Mouse (Mus musculus): ENCODE results near the gene Lysmd3.

Lysmd3 gene

GRCm38 (mm10) chr13:81657351-81658052 lies at the start of gene Lysmd3:
Gene Lysmd3, plus strand, starts transcription at chr13:81657663.
- no peak for TF ChIP-seq GATA4 (IDR thresholded peaks at IDR 0.05; ENCODE audit: insufficient replicate concordance, low read length)

DNA sequence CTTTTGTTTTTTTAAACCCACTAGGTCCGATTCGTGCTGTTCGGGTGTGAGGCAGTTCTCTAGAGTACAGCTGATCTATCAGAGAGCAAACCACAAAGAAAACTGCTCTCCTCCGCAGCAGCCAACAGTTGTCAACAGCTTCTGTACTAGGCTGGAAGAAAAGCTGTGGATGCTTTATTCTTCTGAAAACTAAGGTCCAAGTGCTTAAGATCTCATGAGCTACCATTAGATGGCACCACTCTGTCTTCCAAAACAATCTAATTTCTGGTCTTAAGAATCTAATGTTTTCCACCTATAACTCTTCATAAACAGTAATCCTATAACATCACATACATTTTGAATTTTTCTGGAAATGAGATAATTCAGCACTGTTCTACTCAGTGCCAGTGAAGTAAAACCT lies 47.1 kb upstream of the Lysmd3 start:
- no peak for TF ChIP-seq GATA4 (IDR thresholded peaks at IDR 0.05; ENCODE audit: insufficient replicate concordance, low read length)

GRCm38 (mm10) chr13:81628631-81629190 lies 28.8 kb upstream of the Lysmd3 start:
- no peak for TF ChIP-seq GATA4 (IDR thresholded peaks at IDR 0.05; ENCODE audit: insufficient replicate concordance, low read length)

DNA sequence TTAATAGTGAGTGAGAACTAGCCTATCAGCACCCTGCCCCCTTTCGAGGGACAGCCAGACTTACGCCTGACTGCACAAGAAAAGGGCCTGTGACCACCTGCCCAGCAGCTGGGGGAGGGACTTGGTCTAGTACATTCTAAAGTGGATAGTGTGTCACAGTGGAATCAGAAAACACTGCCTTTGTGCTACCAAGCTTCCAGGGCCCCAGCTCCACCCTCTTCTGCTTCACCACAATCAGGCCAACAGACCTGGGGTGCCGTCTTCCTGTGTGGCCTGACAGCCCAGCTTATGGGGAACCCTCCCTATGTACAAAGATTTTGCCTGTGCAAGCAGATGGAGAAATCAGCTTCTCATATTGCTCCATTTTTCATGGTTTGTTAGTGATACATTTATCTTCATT lies 28.1 kb upstream of the Lysmd3 start:
- TF ChIP-seq GATA4 (IDR thresholded peaks at IDR 0.05; ENCODE audit: insufficient replicate concordance, low read length): no peak

DNA sequence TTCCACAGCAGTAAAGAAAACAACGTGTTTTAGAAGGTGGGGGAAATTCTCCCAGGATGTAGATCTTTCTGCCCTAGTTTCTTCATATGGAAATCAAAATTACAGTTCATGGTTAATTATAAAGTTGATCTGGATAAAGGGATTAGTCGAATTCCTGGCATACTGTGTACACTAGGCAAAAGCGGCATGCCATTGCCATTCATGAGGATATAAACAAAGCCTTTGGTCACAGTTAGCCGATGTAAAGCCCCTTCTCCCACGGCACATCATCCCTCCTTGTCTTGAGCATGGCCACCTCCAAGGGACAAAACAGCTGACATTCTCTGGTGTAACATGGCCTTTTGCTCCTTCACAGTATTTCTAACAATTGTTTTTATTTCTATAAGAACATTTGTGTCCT lies 26.9 kb upstream of the Lysmd3 start:
- TF ChIP-seq GATA4 (IDR thresholded peaks at IDR 0.05; ENCODE audit: insufficient replicate concordance, low read length): no peak

DNA sequence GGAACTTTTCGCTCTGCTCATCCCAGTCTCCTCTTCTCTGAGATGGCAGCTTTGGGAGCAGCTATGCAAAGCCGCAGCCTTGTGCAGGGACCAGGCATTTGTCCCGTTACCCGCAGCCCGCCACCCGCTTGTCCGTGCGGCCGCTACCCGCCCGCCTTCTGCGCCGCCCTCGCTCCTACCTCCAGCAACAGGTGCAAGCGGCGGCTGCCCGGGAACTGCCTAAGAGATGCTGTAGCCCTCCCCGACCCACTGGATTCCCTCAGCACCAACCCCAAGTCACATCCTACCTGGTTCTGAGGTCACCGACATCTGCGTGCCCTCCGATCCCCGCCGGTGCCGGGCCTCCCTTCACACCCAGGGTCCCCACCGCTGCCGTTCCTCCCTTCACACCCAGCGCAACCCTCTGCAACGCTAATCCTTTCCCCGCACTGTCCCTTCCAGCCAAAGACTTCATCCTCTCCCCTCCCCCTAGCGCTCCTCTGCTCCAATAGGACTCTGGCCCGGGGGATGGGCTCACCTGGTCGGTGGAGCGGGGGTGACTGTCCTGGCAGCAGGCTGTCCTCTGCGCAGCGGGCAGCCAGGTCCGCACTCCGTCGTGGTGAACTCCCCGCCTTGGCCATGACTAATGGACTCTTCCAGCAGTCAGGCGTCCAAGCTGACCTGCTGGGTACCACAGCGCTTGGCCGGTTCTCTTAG lies 24.6 kb upstream of the Lysmd3 start, which contains the start of gene Adgrv1:
Gene Adgrv1, minus strand, starts transcription at position 435 of the 696 bp plus-strand sequence.
- TF ChIP-seq GATA4 (IDR thresholded peaks at IDR 0.05; ENCODE audit: insufficient replicate concordance, low read length): no peak

DNA sequence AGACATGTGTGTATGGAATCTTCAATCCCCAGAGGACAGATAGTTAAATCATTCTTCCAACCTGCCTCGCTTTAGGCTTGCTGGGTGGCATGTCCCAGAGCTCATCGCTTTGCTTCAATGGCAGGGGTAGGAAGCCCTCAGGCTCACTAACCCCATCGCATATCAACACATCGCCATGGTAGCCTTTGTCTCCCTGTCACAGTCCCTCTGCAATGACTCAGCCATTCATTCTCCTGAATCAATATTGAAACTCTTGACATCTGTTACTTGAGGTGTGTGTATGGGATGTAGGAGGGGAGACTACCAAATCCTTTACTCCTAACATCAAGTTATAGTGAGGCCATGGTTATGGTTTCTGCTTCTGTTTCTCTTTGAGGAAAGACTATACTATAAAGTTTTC lies 17.8 kb upstream of the Lysmd3 start:
- no peak for TF ChIP-seq GATA4 (IDR thresholded peaks at IDR 0.05; ENCODE audit: insufficient replicate concordance, low read length)

DNA sequence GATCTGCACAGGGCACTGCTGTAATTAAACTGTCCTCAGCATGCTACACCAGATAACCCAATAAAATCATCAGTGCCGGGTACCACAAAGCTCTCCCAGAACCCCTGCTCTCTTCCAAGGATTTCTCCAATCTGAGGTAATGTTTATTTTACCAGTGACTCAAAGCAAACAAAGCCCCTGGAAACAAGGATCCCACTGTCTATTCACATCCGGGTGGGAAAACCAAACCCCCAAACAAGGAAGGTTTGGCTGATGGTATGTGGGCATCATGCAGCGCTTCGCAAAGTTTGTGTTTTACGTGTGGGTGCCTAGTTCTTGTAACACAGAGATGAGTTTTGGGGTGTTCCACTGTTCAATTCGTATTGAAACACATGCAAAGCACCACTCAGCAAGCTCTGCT lies 16.6 kb upstream of the Lysmd3 start:
- no peak for TF ChIP-seq GATA4 (IDR thresholded peaks at IDR 0.05; ENCODE audit: insufficient replicate concordance, low read length)

GRCm38 (mm10) chr13:81641289-81642045 lies 16.0 kb upstream of the Lysmd3 start:
- TF ChIP-seq GATA4 (IDR thresholded peaks at IDR 0.05; ENCODE audit: insufficient replicate concordance, low read length): no peak

GRCm38 (mm10) chr13:81642491-81643149 lies 14.8 kb upstream of the Lysmd3 start:
- no peak for TF ChIP-seq GATA4 (IDR thresholded peaks at IDR 0.05; ENCODE audit: insufficient replicate concordance, low read length)

DNA sequence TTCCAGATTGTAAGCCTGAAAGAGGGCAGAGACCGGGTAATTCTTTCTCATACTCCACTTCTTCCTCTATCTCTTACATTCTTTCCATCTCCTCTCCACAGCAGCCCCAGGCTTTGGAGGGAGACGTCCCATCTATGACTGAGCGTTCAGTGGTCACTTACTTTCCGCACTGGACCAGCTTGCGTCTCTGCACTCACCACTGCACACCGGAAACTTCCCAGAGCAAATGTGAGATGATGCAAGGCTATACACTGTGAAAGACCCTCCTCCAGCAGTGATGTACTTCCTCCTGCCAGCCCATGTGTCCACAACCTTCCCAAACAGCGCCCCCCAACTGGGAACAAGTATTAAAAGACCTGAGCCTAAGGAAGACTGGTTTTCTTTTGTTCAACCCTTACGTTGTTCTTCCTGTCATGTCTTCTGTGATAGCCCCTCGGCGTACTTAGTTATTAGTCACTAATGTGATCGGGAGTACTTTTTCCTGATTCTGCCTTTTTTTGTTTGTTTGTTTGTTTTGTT lies 13.4 kb upstream of the Lysmd3 start:
- no peak for TF ChIP-seq GATA4 (IDR thresholded peaks at IDR 0.05; ENCODE audit: insufficient replicate concordance, low read length)

GRCm38 (mm10) chr13:81646348-81646747 lies 11.1 kb upstream of the Lysmd3 start:
- no peak for TF ChIP-seq GATA4 (IDR thresholded peaks at IDR 0.05; ENCODE audit: insufficient replicate concordance, low read length)

DNA sequence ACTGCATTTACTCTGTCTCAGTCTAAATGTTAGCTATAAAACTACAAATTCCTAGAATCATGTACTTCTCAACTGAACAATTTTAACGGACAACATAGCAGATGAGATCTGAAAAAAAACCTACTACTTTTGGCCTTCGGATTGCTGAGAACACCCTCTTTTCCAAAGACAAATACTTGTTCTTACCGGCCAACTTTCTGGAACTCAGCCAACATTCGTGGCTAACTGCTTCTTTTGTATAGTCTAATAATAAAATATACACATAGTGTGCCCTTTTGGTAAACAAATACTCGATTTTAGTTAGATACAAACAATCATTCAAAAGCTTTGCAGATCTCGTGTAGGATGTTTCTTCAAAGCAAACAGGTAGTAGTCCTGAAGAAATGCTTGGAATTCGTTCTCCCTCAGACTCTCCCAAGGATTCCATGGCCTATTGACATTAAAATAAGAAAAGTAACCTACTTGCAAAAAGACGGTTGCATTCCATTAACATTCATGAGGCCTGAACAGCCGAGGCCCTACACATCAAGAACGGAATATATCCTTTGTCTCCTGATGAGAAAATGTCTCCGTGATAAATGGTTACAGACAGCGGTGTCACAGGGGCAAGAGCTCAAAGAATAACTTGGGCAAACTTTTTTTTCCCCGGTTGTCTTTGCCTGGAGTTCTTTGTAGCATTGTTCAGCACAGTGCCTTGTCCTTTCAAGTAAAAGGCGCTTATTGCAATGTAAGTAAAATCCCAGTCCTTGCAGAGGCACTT lies 1.2 kb upstream of the Lysmd3 start:
- TF ChIP-seq GATA4 (IDR thresholded peaks at IDR 0.05; ENCODE audit: insufficient replicate concordance, low read length): no peak

- TF ChIP-seq GATA4 (IDR thresholded peaks at IDR 0.05; ENCODE audit: insufficient replicate concordance, low read length): no peak
Observed at GRCm38 (mm10) chr13:81657008-81657350, 484 bp upstream of the Lysmd3 start.

Data from liver, adult (tissue).